Mouse (Mus musculus): Measurements from ENCODE around the gene Rin3. TPM values are rescaled to one million over a fixed set of nuclear protein-coding genes. Genes with fewer than 3 reads are reported as not detected.

The Rin3 gene
- polyA plus RNA-seq, 1 experiment from 2014 or later: 9.9 TPM

GRCm38 (mm10) chr12:102333101-102333500, 50.3 kb downstream of the Rin3 start:
- ATAC-seq (ENCODE audit: insufficient number of reproducible peaks, low FRiP score): no peak
- no peaks in the 10 kb centered on the region for H3K4me1 ChIP-seq (replicated peaks)
- H3K4me3 ChIP-seq: no peak overlapping the region
- H3K27me3 ChIP-seq (replicated peaks): no peaks in the 10 kb centered on the region
- H3K4me2 ChIP-seq: no peak overlapping the region
- H3K9me3 ChIP-seq (replicated peaks): no peaks in the 10 kb centered on the region
- peaks cover 12% of the 10 kb centered on the region; the same call in 1 of the 2 replicates for H3K36me3 ChIP-seq
- H3K27ac ChIP-seq (ENCODE audit: poor library complexity, severe bottlenecking): no peak overlapping the region
- 83% methylated on average over 2 of the region's 2 CpGs for WGBS
- no peak overlapping the region for H3K9ac ChIP-seq

- Histone ChIP-seq H3K4me2 (no peak overlapping the region), H3K36me3 (peaks cover 15% of the 10 kb centered on the region), H3K27ac (ENCODE audit: poor library complexity, severe bottlenecking) (no peak overlapping the region), H3K9me3 (replicated peaks) (no peaks in the 10 kb centered on the region), H3K4me3 (no peak overlapping the region), H3K27me3 (replicated peaks) (no peaks in the 10 kb centered on the region), H3K4me1 (replicated peaks) (peaks cover 28% of the 10 kb centered on the region), H3K9ac (no peak overlapping the region)
- WGBS: 59% methylated on average over 2 of the region's 2 CpGs
- ATAC-seq (ENCODE audit: insufficient number of reproducible peaks, low FRiP score): no peak
Observed at GRCm38 (mm10) chr12:102339085-102339484, 56.2 kb downstream of the Rin3 start.

GRCm38 (mm10) chr12:102340471-102340870, 57.6 kb downstream of the Rin3 start:
- Histone ChIP-seq H3K9ac (no peak overlapping the region), H3K4me2 (no peak overlapping the region), H3K36me3 (peaks cover 15% of the 10 kb centered on the region), H3K27me3 (replicated peaks) (no peaks in the 10 kb centered on the region), H3K9me3 (replicated peaks) (no peaks in the 10 kb centered on the region), H3K4me3 (no peak overlapping the region), H3K27ac (ENCODE audit: poor library complexity, severe bottlenecking) (no peak overlapping the region), H3K4me1 (replicated peaks) (peaks cover 42% of the 10 kb centered on the region)
- WGBS: 94% methylated on average over 6 of the region's 6 CpGs
- no peak for ATAC-seq (ENCODE audit: insufficient number of reproducible peaks, low FRiP score)

GRCm38 (mm10) chr12:102342147-102342546, 59.3 kb downstream of the Rin3 start:
- no peak overlapping the region for H3K4me2 ChIP-seq
- ATAC-seq (ENCODE audit: insufficient number of reproducible peaks, low FRiP score): no peak
- no peak overlapping the region for H3K9ac ChIP-seq
- H3K27me3 ChIP-seq (replicated peaks): no peaks in the 10 kb centered on the region
- no peak overlapping the region for H3K4me3 ChIP-seq
- peaks cover 45% of the 10 kb centered on the region for H3K4me1 ChIP-seq (replicated peaks)
- 37% methylated on average over 2 of the region's 2 CpGs for WGBS
- no peaks in the 10 kb centered on the region for H3K9me3 ChIP-seq (replicated peaks)
- peaks cover 20% of the 10 kb centered on the region for H3K36me3 ChIP-seq
- H3K27ac ChIP-seq (ENCODE audit: poor library complexity, severe bottlenecking): no peak overlapping the region

- no peak overlapping the region for H3K4me2 ChIP-seq
Observed at GRCm38 (mm10) chr12:102342602-102343001, 59.8 kb downstream of the Rin3 start.

GRCm38 (mm10) chr12:102345031-102345815, 62.4 kb downstream of the Rin3 start:
- Histone ChIP-seq H3K9me3 (replicated peaks) (no peaks in the 10 kb centered on the region), H3K36me3 (peaks cover 9% of the 10 kb centered on the region; the same call in 1 of the 2 replicates), H3K9ac (no peak overlapping the region), H3K27me3 (replicated peaks) (no peaks in the 10 kb centered on the region), H3K27ac (ENCODE audit: poor library complexity, severe bottlenecking) (no peak overlapping the region), H3K4me3 (no peak overlapping the region), H3K4me2 (no peak overlapping the region), H3K4me1 (replicated peaks) (peaks cover 45% of the 10 kb centered on the region)
- ATAC-seq (ENCODE audit: insufficient number of reproducible peaks, low FRiP score): no peak; the same call in 1 of the 2 replicates
- WGBS: 56% methylated on average over 14 of the region's 14 CpGs

More at GRCm38 (mm10) chr12:102342602-102343001, 59.8 kb downstream of the Rin3 start:
- peaks cover 15% of the 10 kb centered on the region for H3K36me3 ChIP-seq
- no peak overlapping the region for H3K4me3 ChIP-seq
- no peak overlapping the region for H3K9ac ChIP-seq
- H3K27me3 ChIP-seq (replicated peaks): no peaks in the 10 kb centered on the region
- peaks cover 45% of the 10 kb centered on the region for H3K4me1 ChIP-seq (replicated peaks)
- 60% methylated on average over 3 of the region's 3 CpGs for WGBS
- H3K9me3 ChIP-seq (replicated peaks): no peaks in the 10 kb centered on the region
- H3K27ac ChIP-seq (ENCODE audit: poor library complexity, severe bottlenecking): no peak overlapping the region
- no peak for ATAC-seq (ENCODE audit: insufficient number of reproducible peaks, low FRiP score)

- H3K4me2 ChIP-seq: no peak overlapping the region
- no peak overlapping the region for H3K9ac ChIP-seq
- no peak overlapping the region for H3K27ac ChIP-seq (ENCODE audit: poor library complexity, severe bottlenecking)
- peaks cover 43% of the 10 kb centered on the region for H3K4me1 ChIP-seq (replicated peaks)
- no peak for ATAC-seq (ENCODE audit: insufficient number of reproducible peaks, low FRiP score)
- 13% methylated on average over 1 of the region's 1 CpGs for WGBS
- H3K9me3 ChIP-seq (replicated peaks): no peaks in the 10 kb centered on the region
- no peak overlapping the region for H3K4me3 ChIP-seq
- H3K27me3 ChIP-seq (replicated peaks): no peaks in the 10 kb centered on the region
- H3K36me3 ChIP-seq: peaks cover 16% of the 10 kb centered on the region
Observed at GRCm38 (mm10) chr12:102346507-102346906, 63.7 kb downstream of the Rin3 start.

- H3K4me3 ChIP-seq: no peak overlapping the region
- no peak overlapping the region for H3K9ac ChIP-seq
- H3K4me1 ChIP-seq (replicated peaks): peaks cover 23% of the 10 kb centered on the region
- WGBS: 90% methylated on average over 6 of the region's 6 CpGs
- ATAC-seq (ENCODE audit: insufficient number of reproducible peaks, low FRiP score): no peak
- H3K4me2 ChIP-seq: no peak overlapping the region
- H3K27ac ChIP-seq (ENCODE audit: poor library complexity, severe bottlenecking): no peak overlapping the region
- H3K36me3 ChIP-seq: peaks cover 24% of the 10 kb centered on the region
- H3K27me3 ChIP-seq (replicated peaks): no peaks in the 10 kb centered on the region
- no peaks in the 10 kb centered on the region for H3K9me3 ChIP-seq (replicated peaks)
Observed at GRCm38 (mm10) chr12:102348447-102348846, 65.6 kb downstream of the Rin3 start.

GRCm38 (mm10) chr12:102350997-102351396, 68.1 kb downstream of the Rin3 start:
- no peak for ATAC-seq (ENCODE audit: insufficient number of reproducible peaks, low FRiP score)

GRCm38 (mm10) chr12:102354126-102354984, 71.5 kb downstream of the Rin3 start:
- 81% methylated on average over 10 of the region's 10 CpGs for WGBS
- Histone ChIP-seq H3K27ac (ENCODE audit: poor library complexity, severe bottlenecking) (no peak overlapping the region), H3K9ac (no peak overlapping the region), H3K9me3 (replicated peaks) (no peaks in the 10 kb centered on the region), H3K36me3 (peaks cover 48% of the 10 kb centered on the region), H3K4me3 (no peak overlapping the region), H3K4me1 (replicated peaks) (no peaks in the 10 kb centered on the region), H3K27me3 (replicated peaks) (no peaks in the 10 kb centered on the region), H3K4me2 (no peak overlapping the region)
- no peak for ATAC-seq (ENCODE audit: insufficient number of reproducible peaks, low FRiP score)

More at GRCm38 (mm10) chr12:102350997-102351396, 68.1 kb downstream of the Rin3 start:
- H3K4me3 ChIP-seq: no peak overlapping the region
- no peak overlapping the region for H3K27ac ChIP-seq (ENCODE audit: poor library complexity, severe bottlenecking)
- no peaks in the 10 kb centered on the region for H3K27me3 ChIP-seq (replicated peaks)
- no peaks in the 10 kb centered on the region for H3K9me3 ChIP-seq (replicated peaks)
- no peaks in the 10 kb centered on the region for H3K4me1 ChIP-seq (replicated peaks)
- 72% methylated on average over 1 of the region's 1 CpGs for WGBS
- no peak overlapping the region for H3K4me2 ChIP-seq
- H3K9ac ChIP-seq: no peak overlapping the region
- peaks cover 28% of the 10 kb centered on the region for H3K36me3 ChIP-seq

- H3K36me3 ChIP-seq: peaks cover 62% of the 10 kb centered on the region
- no peak for ATAC-seq (ENCODE audit: insufficient number of reproducible peaks, low FRiP score)
- no peaks in the 10 kb centered on the region for H3K4me1 ChIP-seq (replicated peaks)
- no peaks in the 10 kb centered on the region for H3K27me3 ChIP-seq (replicated peaks)
- H3K4me3 ChIP-seq: no peak overlapping the region
- H3K4me2 ChIP-seq: no peak overlapping the region
- no peak overlapping the region for H3K27ac ChIP-seq (ENCODE audit: poor library complexity, severe bottlenecking)
- H3K9ac ChIP-seq: no peak overlapping the region
- no peaks in the 10 kb centered on the region for H3K9me3 ChIP-seq (replicated peaks)
Observed at GRCm38 (mm10) chr12:102355784-102356183, 72.9 kb downstream of the Rin3 start.
